Mouse (Mus musculus): Measurements from ENCODE around the gene Zfp446.
"Not testable (repeated sequence)": the region's sequence is repeated elsewhere in the genome, so short reads cannot be mapped to it uniquely, and the experiment has no call there.

The Zfp446 gene

DNA sequence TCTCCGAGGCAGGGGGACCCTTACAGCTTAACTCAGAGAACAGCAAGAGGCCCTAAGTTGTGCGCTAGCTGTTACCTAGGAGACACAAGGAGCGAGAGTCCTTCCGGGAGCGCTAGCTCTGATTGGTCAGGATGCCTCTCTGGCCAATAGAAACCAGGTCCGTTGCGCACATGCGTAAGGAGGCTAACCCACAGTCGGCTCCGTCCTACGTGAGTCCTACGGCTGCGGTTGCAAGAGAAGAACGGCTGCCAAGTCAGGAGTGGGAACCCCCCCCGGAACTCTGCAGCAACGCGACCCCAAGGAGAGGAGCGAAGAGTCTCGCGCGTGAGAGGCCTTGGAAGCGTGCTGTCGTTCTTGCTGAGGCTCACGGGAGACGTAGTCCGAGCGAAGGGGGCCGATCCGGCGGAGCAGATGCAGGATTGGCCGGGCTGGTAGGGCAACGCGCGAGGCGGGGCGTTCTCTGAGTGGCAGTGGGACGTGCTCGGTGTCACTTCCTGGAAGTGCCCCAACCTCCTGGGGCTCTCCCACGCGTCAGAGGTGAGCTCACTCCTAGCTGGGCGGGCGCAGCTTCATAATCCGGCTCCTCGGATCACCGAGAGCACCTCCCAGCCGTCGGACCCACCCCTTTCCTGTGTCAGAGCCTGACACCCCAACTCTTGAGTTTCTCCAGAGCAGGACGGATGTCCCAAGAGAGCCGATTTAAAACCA, at the start of gene Zfp446:
Zfp446 (plus strand) TSS at position 167 of the 708 bp plus-strand sequence.
- DNase-seq (ENCODE audit: low read depth, low spot score) = peak; percentile 99

DNA sequence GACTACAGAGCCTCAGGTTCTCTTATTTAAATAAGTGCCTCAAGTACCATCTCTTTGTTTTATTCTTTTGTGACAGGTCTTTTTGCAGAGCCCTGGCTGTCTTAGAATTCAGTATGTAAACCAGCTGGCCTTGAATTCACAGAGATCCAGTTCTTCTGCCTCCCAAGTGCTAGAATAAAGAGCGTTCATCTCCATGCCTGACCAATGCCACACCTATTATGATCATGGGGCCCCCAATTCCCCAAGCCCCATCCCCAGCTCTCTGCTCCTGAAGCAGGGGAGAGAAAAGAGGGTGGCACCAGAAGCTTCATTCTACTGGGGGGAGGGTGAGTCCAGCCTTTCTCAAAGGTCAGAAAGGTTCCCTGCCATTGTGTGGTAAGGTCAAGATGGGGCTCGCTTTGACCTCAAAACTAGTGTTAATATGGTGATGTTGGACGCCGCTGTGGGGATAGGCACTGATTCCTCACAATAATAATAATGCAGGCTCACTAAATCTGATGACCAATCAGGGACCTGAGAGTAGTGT, 44.0 kb upstream of the Zfp446 start:
- DNase-seq (ENCODE audit: low read depth, low spot score) = no peak

DNA sequence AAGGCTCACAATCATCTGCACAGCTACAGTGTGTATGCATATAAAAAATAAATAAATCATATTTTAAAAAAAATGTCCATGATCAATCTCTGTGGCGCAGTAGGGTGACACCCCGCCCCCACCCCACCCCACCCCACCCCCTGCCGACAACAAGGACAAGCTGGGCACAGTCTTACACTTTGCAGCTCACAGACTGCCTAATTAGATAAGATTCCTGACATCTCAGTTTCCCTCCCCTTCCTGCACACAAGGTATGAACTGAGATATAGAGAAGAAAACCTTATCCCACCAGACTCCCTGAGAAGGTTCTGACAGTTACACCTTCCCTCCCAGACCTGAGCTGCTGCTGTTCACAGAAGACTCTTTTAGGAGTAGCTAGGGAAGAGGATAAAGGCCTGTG, 42.8 kb upstream of the Zfp446 start:
- no peak for DNase-seq (ENCODE audit: low read depth, low spot score)

- not testable (repeated sequence) for DNase-seq (ENCODE audit: low read depth, low spot score)
Observed at GRCm38 (mm10) chr7:12937254-12937803, 40.3 kb upstream of the Zfp446 start.

DNA sequence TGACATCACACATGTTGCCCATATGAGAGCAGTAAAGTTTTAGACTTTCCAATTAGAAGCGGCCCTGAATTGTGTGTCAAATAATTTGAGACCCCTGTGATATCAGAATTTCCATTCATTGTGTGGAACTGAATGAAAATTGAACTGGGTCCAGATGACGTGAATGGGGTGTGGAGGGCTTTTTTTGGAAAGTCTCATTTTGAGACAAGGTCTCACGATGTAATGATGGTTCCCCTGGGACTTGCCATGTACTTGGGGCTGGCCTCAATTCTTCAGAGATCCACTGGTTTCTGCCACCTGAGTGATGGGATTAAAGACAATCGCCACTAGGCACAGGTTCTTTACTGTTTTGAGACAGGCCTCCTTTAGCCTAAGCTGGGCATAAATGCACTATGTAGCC, 37.0 kb upstream of the Zfp446 start:
- DNase-seq (ENCODE audit: low read depth, low spot score) = no peak

- DNase-seq (ENCODE audit: low read depth, low spot score) = no peak
Observed at GRCm38 (mm10) chr7:12943488-12943887, 34.2 kb upstream of the Zfp446 start.

GRCm38 (mm10) chr7:12949032-12949871, 28.4 kb upstream of the Zfp446 start:
- peak; percentile 99 for DNase-seq (ENCODE audit: low read depth, low spot score)

DNA sequence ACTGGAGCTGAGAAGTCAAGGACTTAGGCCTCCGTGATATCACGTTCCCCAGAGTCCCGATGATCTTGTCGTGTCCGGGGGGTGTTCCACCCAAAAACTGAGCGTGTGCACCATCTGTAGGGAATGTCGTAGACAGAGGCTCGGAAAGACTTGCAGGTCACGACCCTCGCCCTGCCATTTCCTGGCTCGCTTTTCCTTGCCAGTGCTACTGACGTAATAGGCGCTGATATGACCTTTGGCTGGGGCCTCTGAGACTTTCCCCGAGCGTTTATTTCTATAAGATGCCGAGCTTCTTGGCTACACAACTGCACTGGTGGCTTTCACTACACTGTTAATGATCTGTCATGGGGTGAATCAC, 27.8 kb upstream of the Zfp446 start:
- DNase-seq (ENCODE audit: low read depth, low spot score) = no peak

GRCm38 (mm10) chr7:12954896-12955295, 22.8 kb upstream of the Zfp446 start:
- no peak for DNase-seq (ENCODE audit: low read depth, low spot score)

DNA sequence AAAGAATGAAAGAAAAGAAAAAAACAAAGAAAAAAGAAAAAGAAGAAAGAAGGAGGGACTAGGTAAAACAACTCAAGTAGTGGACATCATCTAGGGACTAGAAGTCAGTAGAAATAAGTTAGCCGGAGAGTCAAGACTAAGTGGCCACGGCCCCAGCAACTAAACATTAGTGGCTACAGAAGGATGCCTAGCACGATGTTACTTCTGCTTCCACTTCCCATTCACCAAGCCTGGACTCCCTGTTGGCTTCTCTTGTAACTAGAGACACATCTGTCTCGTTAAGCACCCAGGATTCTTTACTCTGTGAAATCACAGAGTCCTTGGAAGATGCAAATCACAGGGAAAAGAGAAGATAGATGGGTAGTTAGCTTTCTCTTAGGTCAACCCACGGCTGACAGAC, 20.1 kb upstream of the Zfp446 start:
- DNase-seq (ENCODE audit: low read depth, low spot score) = no peak

DNA sequence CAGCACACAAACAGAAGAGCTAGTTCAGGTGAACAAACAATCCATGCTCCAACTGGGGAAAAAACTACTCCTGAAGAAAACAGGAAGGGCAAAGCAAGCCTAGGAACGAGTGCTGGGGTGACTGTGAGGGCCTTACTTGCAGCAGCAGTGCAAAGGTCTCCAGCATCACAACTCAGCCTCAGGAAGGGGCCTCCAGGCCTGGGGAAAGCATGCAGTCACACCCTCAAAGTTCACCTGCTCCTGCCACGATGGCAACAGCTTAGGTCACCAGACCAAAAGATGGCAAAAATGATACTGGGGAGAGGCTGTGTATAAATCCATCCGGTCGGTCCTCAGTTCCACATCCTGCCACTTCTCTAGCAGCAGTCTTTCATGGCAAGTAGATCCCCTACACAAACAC, 18.7 kb upstream of the Zfp446 start:
- no peak for DNase-seq (ENCODE audit: low read depth, low spot score)

GRCm38 (mm10) chr7:12959718-12960117, 17.9 kb upstream of the Zfp446 start:
- DNase-seq (ENCODE audit: low read depth, low spot score) = no peak

- DNase-seq (ENCODE audit: low read depth, low spot score) = peak; percentile 85
Observed at GRCm38 (mm10) chr7:12961511-12962141, 16.0 kb upstream of the Zfp446 start.

DNA sequence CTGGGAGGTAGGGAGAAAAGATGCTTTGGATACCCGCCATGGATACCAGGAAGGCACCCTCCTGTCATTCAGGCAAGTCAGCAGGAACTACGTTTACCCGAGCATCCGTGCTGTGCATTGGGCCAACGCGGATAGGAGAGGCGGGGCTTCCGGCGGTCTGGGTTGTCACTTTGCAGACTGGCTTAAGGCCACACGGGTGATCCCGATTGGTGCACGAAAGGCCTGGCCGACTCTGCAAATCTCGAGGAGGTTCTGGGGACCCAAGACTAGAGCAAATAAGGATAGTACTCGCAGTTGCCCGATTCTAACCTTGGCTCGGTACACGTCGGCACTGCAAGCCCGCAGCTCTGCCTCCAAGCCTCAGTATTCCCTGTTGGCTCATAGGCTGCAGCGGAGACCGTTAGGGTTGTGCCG, 12.0 kb upstream of the Zfp446 start, which contains the start of gene Zfp324:
Zfp324 (plus strand) TSS at position 161 of the 414 bp plus-strand sequence.
- peak; percentile 94 for DNase-seq (ENCODE audit: low read depth, low spot score)

GRCm38 (mm10) chr7:12966104-12966845, 11.4 kb upstream of the Zfp446 start:
- DNase-seq (ENCODE audit: low read depth, low spot score) = no peak

DNA sequence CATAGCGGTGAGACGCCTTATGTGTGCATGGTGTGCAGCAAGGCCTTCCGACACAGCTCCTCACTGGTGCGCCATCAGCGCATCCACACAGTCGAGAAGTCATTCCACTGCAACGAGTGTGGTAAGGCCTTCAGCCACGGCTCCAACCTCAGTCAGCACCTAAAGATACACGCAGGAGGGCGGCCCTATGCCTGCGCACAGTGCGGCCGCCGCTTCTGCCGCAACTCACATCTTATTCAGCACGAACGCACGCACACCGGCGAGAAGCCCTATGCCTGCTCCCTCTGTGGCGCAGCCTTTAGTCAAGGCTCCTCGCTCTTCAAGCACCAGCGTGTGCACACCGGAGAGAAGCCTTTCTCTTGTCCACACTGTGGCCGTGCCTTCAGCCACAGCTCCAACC, 6.7 kb upstream of the Zfp446 start:
- DNase-seq (ENCODE audit: low read depth, low spot score) = no peak

- DNase-seq (ENCODE audit: low read depth, low spot score) = no peak
Observed at GRCm38 (mm10) chr7:12978931-12979722, 1.5 kb downstream of the Zfp446 start.

DNA sequence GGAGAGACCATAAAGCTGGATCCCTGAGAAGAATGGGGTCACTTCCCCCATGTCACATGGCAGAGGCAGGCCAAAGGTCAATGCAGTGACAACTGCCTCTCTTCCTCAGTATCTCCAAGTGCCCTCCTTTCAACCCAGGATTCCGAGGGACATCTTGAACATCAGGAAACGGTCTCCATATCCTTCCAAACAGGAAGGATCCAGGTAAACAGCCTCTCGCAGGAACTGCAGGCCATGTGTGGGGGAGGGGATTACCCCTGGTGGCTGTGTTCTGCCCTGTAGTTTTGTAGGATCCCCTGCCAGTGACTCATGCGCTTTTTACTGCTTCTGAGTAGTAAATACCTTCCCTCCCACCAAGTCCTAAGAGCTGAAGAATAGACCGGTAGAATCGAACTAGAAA, 2.1 kb downstream of the Zfp446 start:
- no peak for DNase-seq (ENCODE audit: low read depth, low spot score)

- no peak for DNase-seq (ENCODE audit: low read depth, low spot score)
Observed at GRCm38 (mm10) chr7:12980291-12980690, 2.6 kb downstream of the Zfp446 start.

GRCm38 (mm10) chr7:12985724-12986123, 8.1 kb downstream of the Zfp446 start:
- no peak for DNase-seq (ENCODE audit: low read depth, low spot score)
